Mouse (Mus musculus): ENCODE results near the gene Intu. TPM values are rescaled to one million over a fixed set of nuclear protein-coding genes. Genes with fewer than 3 reads are reported as not detected.

Gene Intu
- total RNA-seq, 2 experiments from 2014 or later = 16.5 to 18.5 TPM

DNA sequence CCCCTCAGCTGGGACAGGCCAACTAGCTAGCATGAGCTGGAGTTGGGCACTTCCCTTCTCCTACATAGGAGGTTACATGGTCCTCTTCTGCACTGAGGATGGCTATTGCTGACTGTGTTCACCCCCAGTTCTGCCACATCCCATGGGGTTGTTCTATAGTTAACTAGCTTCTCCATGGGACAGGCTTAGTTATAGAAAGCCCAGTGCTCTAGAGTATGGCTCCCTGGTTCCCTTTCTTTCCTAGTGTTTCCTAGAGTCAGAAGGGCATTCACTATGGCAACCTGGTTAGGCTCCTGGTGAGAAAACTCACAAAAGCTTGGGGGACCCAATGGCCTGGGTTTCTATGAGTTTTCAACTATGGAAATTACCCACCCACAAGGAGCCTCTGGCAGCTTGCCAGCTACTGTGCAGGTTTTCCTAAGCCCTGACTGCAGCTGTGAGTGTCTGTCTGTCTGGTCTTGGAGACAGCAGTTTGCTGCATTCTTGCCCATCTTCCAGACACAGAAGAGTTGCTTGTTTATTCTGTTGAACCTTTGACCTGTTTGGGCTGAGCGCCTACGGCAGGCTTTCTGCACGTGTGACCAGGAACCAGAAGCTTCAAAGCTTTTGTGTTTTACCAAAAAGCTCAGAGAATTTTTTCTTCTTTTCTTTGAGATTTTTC, 154.9 kb downstream of the Intu start:
- no peak for DNase-seq

DNA sequence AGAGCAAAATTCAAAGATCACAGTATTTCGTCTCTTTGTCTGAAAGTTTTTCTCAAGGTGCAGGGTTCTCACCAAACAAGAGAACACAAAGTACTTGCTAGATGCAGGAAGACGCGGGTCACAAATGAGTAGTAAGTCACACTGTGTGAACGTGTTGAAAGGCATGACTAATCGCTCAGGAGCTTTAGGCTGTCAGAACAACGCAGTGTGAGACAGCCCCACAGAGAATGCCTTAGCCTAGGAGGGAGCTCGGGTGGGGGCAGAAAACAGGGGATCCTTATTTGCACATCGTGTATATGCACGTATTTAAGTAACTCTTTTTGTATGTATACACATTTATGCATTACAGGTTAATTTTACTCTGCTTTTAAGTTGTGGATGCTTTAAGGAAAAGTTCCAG, 155.8 kb downstream of the Intu start:
- no peak for DNase-seq

DNA sequence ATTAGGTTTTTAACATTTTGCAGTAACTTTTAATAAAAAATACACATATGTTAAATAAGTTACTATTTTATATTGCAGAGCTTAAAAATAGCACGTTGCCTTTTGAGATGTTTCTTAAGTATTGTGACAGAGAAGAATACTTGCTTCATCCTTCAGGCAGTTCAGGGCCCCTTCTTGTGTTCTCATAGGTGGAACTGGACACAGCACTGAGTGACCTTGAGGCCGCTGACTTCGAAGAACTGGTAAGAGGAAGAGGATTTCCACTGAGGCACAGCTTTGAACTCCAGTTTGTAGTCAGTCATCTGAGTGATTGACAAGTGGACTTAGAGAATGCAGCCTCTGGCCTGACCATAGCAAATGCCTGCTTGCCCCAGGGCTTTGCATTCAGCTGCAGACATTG, 156.5 kb downstream of the Intu start:
- DNase-seq = no peak

DNA sequence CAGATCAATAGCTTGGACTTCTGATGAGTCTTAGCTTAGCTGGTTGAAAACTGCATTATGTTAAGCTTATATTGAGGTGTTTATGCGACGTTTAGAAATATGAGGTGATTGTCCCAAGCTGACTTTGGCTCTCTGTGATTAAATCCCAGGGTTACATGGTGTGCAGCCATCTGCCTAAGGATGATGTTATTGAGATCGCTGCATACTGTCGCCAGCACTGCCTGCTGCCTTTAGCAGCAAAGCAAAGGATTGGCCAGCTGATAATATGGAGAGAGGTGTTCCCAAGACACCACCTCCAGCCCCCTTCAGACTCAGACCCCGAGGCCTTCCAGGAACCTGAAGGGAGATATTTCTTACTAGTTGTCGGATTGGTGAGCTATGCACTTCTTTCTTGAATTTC, 160.5 kb downstream of the Intu start:
- DNase-seq = no peak

DNA sequence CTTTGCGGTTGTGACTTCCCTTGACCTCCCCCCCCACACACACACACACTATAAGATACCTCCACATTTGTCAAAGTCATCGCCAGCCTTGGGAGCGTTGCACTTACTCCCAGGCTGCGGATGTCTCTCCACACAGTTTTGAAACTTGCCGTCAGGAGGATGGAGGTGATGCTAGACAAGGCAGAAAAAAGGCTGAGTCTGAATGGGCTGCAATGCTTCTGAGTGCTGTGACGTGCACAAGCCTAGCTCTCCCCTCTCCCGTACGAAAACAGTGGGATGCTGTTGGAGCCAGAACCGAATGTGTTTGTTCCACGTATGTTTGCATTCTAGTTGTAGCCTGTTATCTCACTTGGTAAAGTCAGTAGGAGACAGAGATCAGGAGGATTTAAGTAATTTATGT, 162.3 kb downstream of the Intu start:
- no peak for DNase-seq

DNA sequence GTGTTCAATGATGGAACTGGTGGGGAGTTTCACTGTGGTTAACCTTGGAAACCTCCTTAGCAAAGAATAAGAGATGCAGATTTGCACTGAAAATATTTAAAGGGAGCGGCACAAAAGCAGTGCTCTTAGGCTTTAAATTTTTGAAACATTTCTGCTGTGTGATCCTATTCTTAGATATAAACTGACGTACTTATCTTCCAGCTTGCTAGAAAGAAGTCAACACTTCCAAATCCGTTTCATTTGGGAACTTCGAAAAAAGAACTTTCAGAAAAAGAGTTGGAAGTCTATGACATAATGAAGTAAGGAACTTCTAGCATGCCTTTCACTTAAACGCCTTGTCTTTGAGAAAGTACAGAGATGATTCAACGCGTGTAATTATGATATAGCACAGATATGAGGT, 162.9 kb downstream of the Intu start:
- DNase-seq = no peak

DNA sequence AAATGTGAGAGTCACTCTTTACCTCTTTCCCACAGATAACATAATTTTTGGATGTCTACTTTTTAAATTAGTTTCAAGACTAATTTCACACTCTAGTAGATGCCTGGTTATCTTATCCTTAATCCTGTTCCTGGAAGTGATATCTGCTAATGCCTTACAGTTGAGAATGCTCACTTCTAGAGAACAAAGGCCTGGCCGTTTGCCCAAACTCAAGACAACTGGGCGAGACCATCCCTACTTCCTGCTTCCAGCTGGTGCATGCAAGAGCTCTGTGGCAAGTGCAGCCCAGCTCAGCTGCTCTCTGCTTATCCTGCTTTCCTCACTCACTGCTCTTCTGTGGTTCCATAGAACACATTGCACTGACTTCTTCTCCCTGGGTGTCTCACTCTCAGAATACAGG, 163.4 kb downstream of the Intu start:
- peak; percentile 41 to 62 for DNase-seq

DNA sequence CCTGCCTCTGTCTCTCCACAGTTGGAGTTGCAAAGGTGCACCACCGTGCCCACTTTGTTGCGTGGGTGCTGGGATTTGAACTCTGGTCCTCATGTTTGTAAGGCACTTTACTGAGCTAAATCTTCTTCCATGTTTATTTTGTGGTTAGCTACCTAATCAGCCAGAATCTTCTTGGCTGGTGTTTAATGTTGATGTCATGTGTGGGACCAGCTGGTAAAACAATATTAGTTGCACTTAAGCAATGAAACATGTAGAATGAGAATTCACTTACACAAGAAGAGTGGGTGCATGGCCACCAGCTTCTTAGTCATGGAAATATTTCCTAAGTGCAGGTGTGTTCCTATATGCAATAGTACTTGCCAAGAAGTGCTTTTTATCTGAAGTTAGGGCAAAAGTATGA, 164.1 kb downstream of the Intu start:
- no peak for DNase-seq

DNA sequence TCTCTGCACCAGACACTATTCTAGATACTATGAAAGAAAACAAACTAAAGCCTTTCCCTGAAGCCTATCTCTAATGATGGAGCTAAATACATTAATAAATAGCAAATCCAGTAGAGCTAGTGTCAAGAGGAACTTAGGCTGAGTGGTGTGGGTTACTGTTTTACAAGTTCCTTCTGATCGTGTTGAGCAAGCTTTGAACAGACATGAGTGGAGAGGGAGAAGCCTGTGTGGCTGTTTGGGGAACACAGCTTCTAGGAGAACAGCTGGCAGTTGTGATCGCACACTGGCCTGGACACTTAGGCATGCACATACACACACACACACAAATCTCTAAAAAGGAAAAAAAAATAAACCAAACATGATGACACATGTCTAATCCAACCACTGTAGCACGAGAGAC, 167.7 kb downstream of the Intu start:
- no peak for DNase-seq

DNA sequence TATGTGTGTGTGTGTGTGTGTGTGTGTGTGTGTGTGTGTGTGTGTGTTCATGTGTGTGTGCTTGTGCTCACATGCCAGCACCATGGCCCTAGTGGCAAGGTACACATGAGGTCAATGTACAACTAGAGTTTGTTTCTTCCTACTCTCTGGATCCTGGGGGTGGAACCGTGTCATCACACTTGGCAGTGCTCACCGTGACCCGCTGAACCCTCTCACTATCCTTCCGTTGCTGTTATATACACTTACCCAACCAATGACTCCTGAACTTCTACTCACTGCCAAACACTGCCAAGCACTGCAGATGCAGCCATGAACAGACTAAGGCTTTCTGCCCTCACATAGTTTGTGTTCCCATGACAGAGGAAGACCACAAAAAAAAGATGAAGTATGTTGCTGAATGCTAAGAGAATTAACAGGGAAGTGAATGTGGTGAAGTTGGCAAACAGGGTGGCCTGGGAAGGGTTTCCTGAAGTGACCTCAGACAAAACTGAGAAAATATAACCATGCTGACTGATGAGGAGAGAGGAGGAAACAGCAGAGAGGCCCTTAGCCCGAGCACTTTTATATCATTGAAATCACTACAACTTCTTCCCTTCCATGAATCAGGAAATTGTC, 173.8 kb downstream of the Intu start:
- DNase-seq = peak; percentile 15 to 46

DNA sequence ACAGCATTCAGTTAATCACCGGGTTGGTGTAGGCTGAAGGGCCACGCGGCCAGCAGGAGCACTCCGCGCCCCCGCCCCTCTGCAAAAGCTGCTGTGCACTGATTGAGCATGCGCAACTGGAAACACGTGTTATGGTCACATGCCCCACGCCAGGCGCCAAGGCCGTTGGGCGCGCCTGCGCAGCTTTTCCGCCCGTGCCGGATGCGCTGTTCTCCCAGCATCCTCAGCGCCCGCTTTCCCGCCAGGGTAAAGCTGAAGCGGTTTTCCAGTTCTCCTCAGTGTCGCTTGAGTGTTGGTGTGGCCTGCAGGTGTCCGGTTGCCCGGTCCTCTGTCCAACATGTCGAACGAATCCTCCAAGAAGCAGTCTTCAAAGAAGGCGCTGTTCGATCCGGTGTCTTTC, 177.6 kb downstream of the Intu start, which contains the start of gene Slc25a31:
Slc25a31 (plus strand) TSS at position 201 of the 400 bp plus-strand sequence.
- DNase-seq = no peak

DNA sequence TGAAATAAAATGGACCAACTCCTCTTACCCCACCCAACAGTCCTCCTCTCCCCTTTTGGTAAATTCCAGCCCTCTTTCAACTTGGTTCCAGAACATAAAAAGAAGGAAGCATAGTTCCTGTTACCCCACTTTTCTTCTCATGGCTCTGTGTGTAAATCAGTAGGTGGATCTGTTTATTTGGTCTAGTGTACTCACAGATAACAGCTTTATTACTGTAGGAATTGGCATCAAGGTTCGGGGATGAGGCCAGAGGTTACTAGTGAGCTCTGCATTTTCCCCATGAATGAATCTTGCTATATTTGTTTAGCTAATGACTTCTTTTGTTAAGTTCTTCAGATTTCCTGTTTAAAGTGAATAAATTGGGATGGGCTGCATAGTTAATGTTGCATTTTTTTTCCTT, 185.0 kb downstream of the Intu start:
- no peak for DNase-seq

DNA sequence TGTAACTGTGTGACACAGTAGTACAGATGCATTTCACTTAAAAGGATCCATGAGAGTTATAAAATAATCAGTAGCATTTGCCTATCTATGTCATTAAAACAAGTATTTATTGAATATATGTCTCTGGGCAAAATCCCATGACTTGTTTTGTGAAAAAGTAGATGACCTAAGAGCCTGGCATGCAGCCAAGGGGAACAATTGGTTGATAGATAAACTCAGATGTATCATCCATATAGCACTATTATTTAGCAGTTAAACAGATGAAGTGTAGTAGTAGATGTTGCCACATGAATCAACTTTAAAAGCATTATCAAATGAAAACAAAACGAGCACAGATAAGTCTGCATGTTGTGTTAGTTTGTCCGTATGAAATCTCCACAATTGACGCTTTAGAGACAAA, 187.9 kb downstream of the Intu start:
- DNase-seq = no peak

DNA sequence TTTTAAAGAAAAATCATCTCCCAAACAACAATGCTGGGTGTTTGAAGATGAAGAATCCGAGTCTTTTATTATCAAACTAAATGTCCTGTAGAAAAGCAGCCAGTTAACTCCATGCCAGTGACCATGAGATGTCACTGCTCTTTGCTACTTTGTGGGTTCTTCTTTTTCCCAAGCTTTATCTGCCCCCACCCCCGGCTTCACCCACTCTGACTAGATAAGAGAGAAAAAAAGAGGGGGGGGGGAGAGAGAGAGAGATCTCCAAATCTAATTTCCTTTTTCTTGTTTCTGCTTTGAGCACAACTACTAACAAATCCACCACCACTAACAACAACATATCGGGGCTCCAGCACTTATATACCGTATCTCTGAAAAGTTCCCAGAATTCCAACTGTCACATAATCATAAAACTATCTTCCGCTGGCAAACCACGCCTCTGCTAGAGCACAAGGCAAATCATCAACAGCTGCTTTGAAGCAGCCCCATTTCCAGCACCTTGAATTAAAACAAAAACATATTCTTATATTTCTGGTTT, 207.4 kb downstream of the Intu start:
- no peak for DNase-seq

DNA sequence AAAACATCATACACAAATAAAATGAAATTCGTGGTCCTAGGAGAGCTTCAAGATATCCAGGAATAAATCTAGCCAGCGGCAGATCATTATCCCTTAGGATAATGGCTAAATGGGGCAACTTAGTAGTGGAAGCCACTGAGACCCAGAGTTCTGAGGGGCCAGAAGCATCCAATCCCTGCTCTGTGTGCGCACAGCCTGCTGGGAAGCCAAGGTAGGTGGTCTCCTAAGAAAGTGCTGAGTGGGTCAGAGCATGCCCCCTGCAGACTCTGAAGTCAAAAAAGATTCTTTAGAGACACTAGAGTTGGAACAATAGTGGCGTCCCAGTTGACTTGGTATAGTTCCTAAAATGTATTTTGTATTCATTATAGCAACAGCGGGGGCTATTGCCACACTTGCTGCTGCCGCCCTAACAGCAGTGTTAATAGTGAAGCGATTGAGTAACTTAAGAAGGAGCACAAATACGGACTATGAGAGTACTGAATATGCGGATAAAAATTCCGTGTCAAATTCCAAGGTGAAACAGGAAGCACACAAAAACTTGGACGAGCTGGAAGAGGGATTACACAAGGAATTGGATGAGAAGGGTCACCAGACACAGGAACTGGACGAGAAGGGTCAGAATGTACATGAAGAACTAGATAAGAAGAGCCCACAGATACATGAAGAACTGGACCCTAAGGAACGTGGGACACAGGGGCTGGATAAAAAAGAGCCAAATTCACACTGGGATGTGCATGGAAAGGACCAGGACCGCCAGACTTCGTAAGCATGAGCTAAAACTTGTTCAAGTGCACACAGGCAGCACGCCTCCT, 213.1 kb downstream of the Intu start, which contains the start of gene Hspa4l:
Hspa4l (plus strand) TSS at position 472 of the 812 bp plus-strand sequence.
- DNase-seq = peak in 1 of 2 experiments; percentile 2

DNA sequence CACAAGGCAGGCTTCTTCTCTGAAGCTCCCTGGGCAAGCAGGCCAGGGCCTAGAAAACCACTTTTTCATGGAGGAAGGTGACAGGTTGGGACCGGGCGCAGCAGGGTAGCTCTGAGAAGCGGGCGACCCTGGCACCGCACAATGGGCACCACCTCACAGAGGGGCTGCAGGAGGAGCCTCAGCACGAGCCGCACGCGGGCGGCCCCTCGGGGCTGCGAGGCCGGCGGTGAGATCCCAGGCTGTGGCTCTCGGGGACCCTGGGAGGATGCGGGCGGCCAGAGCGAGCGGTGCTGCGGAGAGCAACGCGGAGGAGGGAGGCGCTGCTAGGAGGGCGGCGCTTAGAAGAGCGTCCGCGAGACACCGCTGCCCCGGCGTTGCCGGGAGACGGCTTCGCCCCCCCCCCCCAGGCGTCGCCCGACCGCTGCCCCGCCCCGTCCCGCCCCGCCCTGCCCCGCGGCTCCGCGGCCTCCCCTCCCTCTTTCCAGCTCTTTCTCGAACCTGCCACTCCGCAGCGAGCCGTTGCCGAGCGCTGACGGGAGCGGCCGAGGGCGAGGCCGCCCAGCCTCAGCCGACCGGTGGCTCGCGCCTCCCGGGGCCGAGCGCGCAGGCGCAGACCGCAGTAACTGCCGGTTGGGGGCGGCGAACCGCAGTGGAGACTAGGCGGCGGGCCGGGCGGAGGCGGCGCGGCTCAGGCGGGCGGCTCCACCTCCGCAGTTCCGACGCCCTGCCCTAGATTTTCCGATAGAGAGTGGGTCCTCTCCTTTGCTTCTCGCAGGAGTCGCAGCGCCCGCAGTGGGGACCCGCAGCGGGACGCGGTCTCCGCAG, 214.0 kb downstream of the Intu start:
- peak; percentile 94 to 96 for DNase-seq

DNA sequence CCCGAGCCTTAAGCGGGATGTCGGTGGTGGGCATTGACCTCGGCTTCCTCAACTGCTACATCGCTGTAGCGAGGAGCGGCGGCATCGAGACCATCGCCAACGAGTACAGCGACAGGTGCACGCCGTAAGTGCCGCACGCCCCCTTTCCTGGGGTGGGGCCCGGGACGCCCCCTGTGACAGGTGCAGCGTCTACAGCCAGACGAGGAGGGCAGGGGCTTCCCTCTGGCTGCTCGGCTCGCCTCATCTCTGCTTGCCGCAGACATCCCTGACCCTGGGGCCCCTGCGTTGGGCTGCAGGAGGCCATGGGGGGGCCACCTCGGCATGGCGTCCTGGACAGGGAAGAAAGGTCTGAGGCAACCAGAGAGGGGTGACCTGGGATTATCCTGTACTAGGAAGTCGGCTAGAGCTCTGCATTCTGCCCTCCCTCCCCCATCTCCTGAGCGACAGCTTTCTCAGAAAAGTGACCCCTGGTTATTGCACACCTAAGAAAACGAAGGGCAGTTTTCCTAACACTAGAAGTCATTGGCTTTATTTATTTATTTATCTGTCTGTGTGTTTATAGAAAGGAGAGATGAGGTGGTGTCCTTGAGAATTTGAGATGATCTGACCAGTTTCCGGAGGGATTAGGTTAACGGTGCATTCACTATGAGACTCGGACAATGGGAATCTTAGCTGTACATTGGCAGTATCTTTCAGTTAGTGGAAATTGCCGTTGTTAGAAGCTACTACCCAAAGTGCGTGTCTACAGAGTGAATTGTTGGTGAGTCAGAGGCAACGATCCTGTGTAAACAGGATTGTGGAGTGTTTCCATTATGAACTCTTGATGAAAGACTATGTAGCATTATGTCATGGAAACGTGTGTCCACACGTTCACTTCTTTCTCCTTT, 214.8 kb downstream of the Intu start:
- DNase-seq = peak; percentile 9 to 55
